Mouse (Mus musculus) kidney, postnatal 0 days (tissue): ENCODE results near the gene Layn. TPM values are rescaled to one million over a fixed set of nuclear protein-coding genes. Genes with fewer than 3 reads are reported as not detected.
A peak's percentile ranks its signal among the peaks of the same experiment; 100 is the strongest.

Experiments used
- ATAC-seq: fragments of 200-750 bp; cut with Nextera tagmentation; replicated peaks from 2 replicates; pipeline ENCODE4 v1.8.0; 2017; ENCODE audit warnings: low read depth, moderate number of reproducible peaks, moderate TSS enrichment, moderate library complexity; ENCODE audit not compliant: low FRiP score
- DNase-seq: peaks from one replicate; pipeline ENCODE4 v3.0.0-alpha.2; 2016; ENCODE audit warnings: low spot score
- H3K27ac ChIP-seq: fragments of 300-500 bp; sonication (generic); 2 replicates; pipeline ENCODE4 v1.5.1; 2014; ENCODE audit warnings: mild to moderate bottlenecking
- H3K27me3 ChIP-seq: fragments of 300-500 bp; sonication (generic); 2 replicates; pipeline ENCODE4 v1.6.1; 2014; ENCODE audit warnings: low read length, mixed read lengths; ENCODE audit not compliant: insufficient read depth
- H3K36me3 ChIP-seq: fragments of 300-500 bp; sonication (generic); 2 replicates; pipeline ENCODE4 v1.6.1; 2014; ENCODE audit warnings: low read length, mixed read lengths; ENCODE audit not compliant: insufficient read depth
- H3K4me1 ChIP-seq: fragments of 300-500 bp; sonication (generic); replicated peaks from 2 replicates; pipeline ENCODE4 v1.6.1; 2014; ENCODE audit warnings: antibody characterized with exemption, low read length, mixed read lengths; ENCODE audit not compliant: insufficient read depth
- H3K4me2 ChIP-seq: fragments of 300-500 bp; sonication (generic); 2 replicates; pipeline ENCODE4 v1.6.1; 2014; ENCODE audit warnings: mild to moderate bottlenecking, low read length, moderate library complexity, mixed read lengths
- H3K4me3 ChIP-seq: fragments of 300-500 bp; sonication (generic); replicated peaks from 2 replicates; pipeline ENCODE4 v1.5.1; 2014; ENCODE audit warnings: low read depth, low read length
- H3K9ac ChIP-seq: fragments of 300-500 bp; sonication (generic); 2 replicates; pipeline ENCODE4 v1.6.1; 2014; ENCODE audit warnings: low read depth, low read length
- H3K9me3 ChIP-seq: fragments of 300-500 bp; sonication (generic); replicated peaks from 2 replicates; pipeline ENCODE4 v1.6.1; 2016; ENCODE audit warnings: low read length, inconsistent platforms, mixed read lengths
- CTCF ChIP-seq: IDR thresholded peaks from 2 replicates; pipeline ENCODE4 v1.5.1; 2016; ENCODE audit warnings: antibody characterized with exemption, low read depth, mild to moderate bottlenecking, moderate library complexity
- WGBS: fragments of 180-500 bp; shearing (Covaris S2); extraction: QIAGEN DNeasy Blood & Tissue Kit; methylation state at CpG from one replicate; pipeline ENCODE4 v1.1.7; 2014; 5-methylcytosine and 5-hydroxymethylcytosine counted together
- polyA plus RNA-seq: library from polyadenylated mRNA; unstranded; fragments of >200 nt; fragmentation: Nextera tagmentation; extraction: Ambion mirVana; gene quantifications from 2 replicates; pipeline ENCODE4 v1.2.1, GENCODE M21; 2015

The Layn gene
- polyA plus RNA-seq, 1 experiment from 2014 or later, result 8.5 TPM

- H3K27ac ChIP-seq, result no peak overlapping the region
- H3K4me1 ChIP-seq, result no peaks in the 10 kb centered on the region
- ATAC-seq (no peak), DNase-seq (no peak)
- no peak overlapping the region for H3K4me3 ChIP-seq
- no peak for TF ChIP-seq CTCF
- H3K4me2 ChIP-seq, result no peak overlapping the region
- no peaks in the 10 kb centered on the region for H3K36me3 ChIP-seq
- 40% methylated on average over 2 of the region's 2 CpGs for WGBS
- no peaks in the 10 kb centered on the region for H3K27me3 ChIP-seq
- H3K9ac ChIP-seq, result no peak overlapping the region
- H3K9me3 ChIP-seq, result no peaks in the 10 kb centered on the region
These were observed 19.4 kb upstream of the Layn start for GRCm38 (mm10) chr9:51096306-51096705.

- 78% methylated on average over 5 of the region's 5 CpGs for WGBS
- no peaks in the 10 kb centered on the region for H3K9me3 ChIP-seq
- TF ChIP-seq CTCF, result no peak
These were observed 16.8 kb upstream of the Layn start for GRCm38 (mm10) chr9:51093697-51094096.

GRCm38 (mm10) chr9:51081614-51082013, 4.7 kb upstream of the Layn start:
- Histone ChIP-seq H3K9ac (no peak overlapping the region), H3K27ac (no peak overlapping the region), H3K4me3 (no peak overlapping the region), H3K36me3 (no peaks in the 10 kb centered on the region), H3K9me3 (no peaks in the 10 kb centered on the region), H3K4me2 (no peak overlapping the region), H3K27me3 (no peaks in the 10 kb centered on the region), H3K4me1 (peaks cover 4% of the 10 kb centered on the region)
- WGBS, result 78% methylated on average over 5 of the region's 5 CpGs
- ATAC-seq, result no peak
- TF ChIP-seq CTCF, result no peak
- DNase-seq, result no peak

More at GRCm38 (mm10) chr9:51093697-51094096, 16.8 kb upstream of the Layn start:
- no peaks in the 10 kb centered on the region for H3K36me3 ChIP-seq
- no peak for ATAC-seq
- DNase-seq, result no peak
- H3K27ac ChIP-seq, result no peak overlapping the region
- no peak overlapping the region for H3K9ac ChIP-seq
- no peak overlapping the region for H3K4me2 ChIP-seq
- H3K27me3 ChIP-seq, result no peaks in the 10 kb centered on the region
- H3K4me3 ChIP-seq, result no peak overlapping the region
- no peaks in the 10 kb centered on the region for H3K4me1 ChIP-seq

GRCm38 (mm10) chr9:51076300-51076978, 455 bp downstream of the Layn start:
- Histone ChIP-seq H3K27me3 (no peaks in the 10 kb centered on the region), H3K4me3 (peak overlapping the region; percentile 53), H3K9me3 (no peaks in the 10 kb centered on the region), H3K4me1 (peaks cover 8% of the 10 kb centered on the region), H3K9ac (peak overlapping the region; percentile 61), H3K27ac (peak overlapping the region; percentile 68; the same call in 1 of the 2 replicates), H3K36me3 (no peaks in the 10 kb centered on the region), H3K4me2 (peak overlapping the region; percentile 97)
- DNase-seq (peak; percentile 37), ATAC-seq (peak; percentile 55)
- no peak for TF ChIP-seq CTCF
- under 1% methylated on average over 17 of the region's 17 CpGs for WGBS

- H3K9ac ChIP-seq, result no peak overlapping the region
- H3K4me2 ChIP-seq, result peak overlapping the region; percentile 97
- H3K4me1 ChIP-seq, result peaks cover 8% of the 10 kb centered on the region
- DNase-seq, result peak; percentile 57
- 28% methylated on average over 3 of the region's 3 CpGs for WGBS
- no peak overlapping the region for H3K27ac ChIP-seq
- H3K36me3 ChIP-seq, result no peaks in the 10 kb centered on the region
- H3K4me3 ChIP-seq, result peak overlapping the region; percentile 53
- H3K9me3 ChIP-seq, result no peaks in the 10 kb centered on the region
- no peak for TF ChIP-seq CTCF
- no peaks in the 10 kb centered on the region for H3K27me3 ChIP-seq
- ATAC-seq, result no peak
These were observed 1.1 kb downstream of the Layn start for GRCm38 (mm10) chr9:51075780-51076179.

- WGBS, result 77% methylated on average over 4 of the region's 4 CpGs
- Histone ChIP-seq H3K4me3 (no peak overlapping the region), H3K36me3 (no peaks in the 10 kb centered on the region), H3K4me2 (no peak overlapping the region), H3K4me1 (no peaks in the 10 kb centered on the region), H3K9me3 (no peaks in the 10 kb centered on the region), H3K27ac (no peak overlapping the region), H3K9ac (no peak overlapping the region), H3K27me3 (no peaks in the 10 kb centered on the region)
- no peak for DNase-seq
- ATAC-seq, result no peak
- TF ChIP-seq CTCF, result no peak
These were observed 6.1 kb downstream of the Layn start for GRCm38 (mm10) chr9:51070801-51071200.

- Histone ChIP-seq H3K4me3 (no peak overlapping the region), H3K36me3 (no peaks in the 10 kb centered on the region), H3K27ac (no peak overlapping the region), H3K4me1 (no peaks in the 10 kb centered on the region), H3K9ac (no peak overlapping the region), H3K27me3 (no peaks in the 10 kb centered on the region), H3K4me2 (no peak overlapping the region), H3K9me3 (no peaks in the 10 kb centered on the region)
- 33% methylated on average over 3 of the region's 3 CpGs for WGBS
- no peak for TF ChIP-seq CTCF
- DNase-seq (no peak), ATAC-seq (no peak)
These were observed 8.7 kb downstream of the Layn start for GRCm38 (mm10) chr9:51068202-51068601.
